Mouse (Mus musculus) CD8-positive naive resting alpha-beta T cell, adult 2 months (primary cell): Measurements from ENCODE around the gene Glod4.

Source experiments
- DNase-seq, 2 experiments: peaks; one replicate each; pipeline ENCODE4 v3.0.0; 2022; ENCODE audit warnings: low read depth in 2 of 2, low spot score in 2 of 2

The Glod4 gene

DNA sequence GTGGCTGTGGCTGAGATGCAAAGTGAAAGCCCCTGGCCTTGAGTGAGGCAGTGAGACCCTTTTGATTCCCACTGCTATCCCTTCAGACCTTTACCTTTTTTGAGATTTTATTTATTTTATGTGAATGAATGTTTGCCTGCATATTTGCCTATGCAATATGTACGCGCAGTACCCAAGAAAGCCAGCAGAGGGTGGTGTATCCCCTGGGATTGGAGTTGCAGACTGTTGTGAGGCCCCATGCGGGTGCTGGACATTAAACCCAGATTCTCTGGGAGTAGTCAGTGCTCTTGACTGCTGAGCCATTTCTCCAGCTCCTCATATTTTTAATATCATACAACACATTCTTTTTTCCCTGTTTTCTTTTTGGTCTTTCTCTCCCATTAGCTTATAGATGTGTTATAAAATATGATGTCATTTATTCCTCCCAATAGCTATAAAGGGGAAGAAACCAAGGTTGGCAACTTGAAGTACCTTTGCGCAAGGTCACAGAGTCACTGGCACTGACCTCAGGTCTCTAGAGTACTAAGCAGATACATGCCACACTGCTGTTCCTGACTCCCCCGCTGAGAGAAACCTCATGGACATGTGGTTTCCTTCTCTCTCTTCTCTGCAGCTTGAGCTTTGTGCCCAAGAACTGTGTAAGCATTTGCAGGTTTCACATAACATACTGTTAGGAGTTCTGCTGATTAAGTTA is 157.5 kb downstream of the Glod4 start:
- peak; percentile 58 to 65 for DNase-seq

DNA sequence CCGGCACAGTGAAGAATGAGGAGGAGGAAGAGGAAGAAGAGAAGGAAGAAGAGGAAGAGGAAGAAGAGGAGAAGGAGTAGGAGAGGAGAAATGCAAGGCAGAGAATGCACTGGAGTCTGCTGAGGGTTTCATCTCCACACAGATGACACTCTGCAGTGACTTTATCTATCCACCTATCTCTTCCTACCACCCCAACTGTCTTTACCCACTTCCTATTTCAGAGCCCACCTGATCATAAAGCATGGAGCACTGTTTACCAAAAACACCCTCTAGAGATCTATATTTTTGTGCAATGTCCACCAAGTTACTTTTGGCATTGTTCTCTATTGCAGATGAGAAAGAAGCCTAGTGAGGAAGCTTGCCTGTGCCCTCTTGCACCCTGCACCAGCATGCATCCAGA is 158.6 kb downstream of the Glod4 start:
- DNase-seq = no peak

DNA sequence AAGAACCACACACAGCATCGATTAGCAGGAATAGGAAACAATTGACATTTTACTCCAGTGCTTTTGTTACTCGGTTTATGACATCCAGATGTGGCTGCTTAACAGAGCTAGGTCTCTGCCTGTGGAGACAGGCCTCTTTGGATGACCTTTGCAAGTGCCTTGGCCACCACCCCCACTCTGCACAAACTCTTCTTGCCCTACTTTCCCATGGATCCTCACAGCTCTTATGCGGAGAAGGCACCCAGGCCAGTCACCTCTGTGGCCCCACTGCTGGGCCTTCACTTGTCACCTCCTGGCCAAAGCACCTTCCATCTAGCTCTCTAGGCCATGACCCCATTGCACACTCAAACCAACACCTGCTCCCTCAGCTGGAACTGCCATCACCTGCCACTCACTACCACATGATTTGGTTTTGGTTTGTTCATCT is 159.6 kb downstream of the Glod4 start:
- no peak for DNase-seq

DNA sequence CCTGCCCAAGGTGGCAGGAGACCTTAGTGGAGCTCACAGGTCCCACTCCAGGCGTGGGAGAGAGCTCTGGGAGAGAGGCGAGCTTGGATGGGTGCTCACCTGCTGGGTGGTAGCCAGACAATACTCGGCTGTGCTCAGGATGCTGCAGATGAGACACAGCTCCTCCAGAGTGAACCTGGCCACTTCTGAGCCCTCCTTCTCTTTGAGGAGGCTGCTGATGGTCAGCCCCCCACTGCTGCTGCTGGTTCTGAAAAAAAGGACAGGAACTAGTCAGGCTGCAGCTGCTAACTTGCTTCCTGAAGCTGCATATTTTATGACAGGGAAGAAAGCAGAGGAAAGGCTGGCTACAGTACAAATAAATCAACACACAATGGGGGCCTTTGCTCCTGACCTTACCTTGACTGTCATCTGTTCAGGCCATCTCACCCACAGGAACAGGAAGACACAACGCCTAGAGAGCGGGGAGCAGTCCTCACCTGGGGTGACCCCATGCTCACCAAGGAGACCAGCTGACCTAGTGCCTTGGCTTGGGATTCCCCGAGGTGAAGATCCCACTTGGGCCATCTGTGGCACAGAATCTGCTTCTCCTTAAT is 162.4 kb downstream of the Glod4 start:
- DNase-seq = no peak

DNA sequence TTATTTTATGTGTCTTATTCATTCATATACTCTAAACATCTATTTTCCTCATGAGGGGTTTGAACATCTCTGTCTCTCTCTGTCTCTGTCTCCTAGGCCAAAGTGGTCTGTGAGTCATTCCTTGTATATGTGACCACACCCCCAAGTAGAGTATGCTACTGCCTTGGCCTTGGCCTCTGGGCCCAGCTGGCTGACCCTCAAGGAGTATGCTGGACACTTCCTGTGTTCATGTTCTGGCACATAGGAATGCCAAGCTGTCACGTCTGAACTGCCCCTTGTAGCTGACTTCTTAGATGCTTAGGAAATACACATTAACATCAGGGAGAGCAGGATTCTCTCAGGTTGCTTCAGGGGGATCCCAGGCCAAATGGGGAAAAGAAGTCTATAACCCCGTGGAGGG is 163.2 kb downstream of the Glod4 start:
- no peak for DNase-seq

DNA sequence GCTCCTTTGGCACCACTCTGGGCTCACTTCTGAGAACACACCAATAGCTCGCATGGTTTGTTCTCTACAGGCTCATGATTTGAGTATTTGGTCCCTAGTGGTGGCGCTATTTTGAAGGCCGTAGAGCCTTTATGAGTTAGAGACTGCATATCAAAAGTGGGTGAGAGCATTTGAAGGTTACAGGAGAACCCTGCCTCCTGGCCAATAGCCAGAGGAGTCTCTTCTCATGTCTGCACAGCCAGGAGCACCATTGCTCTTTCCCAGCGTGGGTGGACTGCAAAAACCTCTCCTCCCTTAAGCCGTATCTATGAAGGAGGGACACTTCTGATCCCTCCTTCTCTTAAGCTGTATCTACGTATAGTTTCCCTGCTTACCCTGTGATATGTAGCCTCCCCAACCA is 166.2 kb downstream of the Glod4 start:
- no peak for DNase-seq

DNA sequence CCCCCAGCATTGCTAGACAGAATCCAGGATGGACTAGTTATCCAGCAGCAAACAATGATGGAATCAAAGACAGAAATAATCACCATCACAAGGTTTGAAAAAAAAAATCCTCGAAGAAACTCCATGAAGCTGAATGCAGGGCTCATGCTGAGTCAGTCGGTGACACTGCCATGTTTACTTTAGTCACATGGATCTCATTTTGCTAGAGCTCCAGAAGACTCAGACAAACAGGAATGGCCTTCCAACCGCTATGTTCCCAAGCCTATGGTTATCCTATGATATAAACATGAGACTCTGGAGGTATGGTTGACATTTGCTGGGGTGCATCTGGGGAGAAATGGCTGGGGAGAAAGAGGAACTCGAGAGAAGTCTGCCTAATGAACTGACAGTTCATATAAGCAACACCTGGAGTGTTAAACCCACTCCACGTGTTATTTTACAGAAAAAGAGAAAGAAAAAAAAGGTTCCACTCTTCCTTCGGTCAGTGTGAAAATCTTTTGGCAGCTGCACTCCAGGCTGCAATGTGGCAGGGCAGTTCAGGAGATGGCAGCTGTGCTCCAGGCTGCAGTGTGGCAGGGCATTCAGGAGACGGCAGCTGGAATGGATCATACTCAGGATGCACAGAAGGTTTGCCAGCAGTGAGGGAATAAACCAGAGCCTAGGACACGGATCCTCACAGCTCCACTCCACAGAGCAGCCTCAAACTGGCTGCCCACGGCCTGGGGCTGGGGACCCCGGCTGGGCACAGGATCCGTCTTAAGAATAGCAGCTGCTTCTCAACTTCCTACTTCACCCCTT is 169.0 kb downstream of the Glod4 start:
- DNase-seq = no peak
